Mouse (Mus musculus) bone marrow, adult 2 months (tissue): Measurements from ENCODE around the gene Lgmn. TPM values are rescaled to one million over a fixed set of nuclear protein-coding genes. Genes with fewer than 3 reads are reported as not detected.

Experiments used
- H3K27ac ChIP-seq: fragments of 200-500 bp; 2 replicates; pipeline ENCODE4 v1.5.1; 2012; ENCODE audit warnings: low read depth, mild to moderate bottlenecking, control low read depth, inconsistent platforms, low read length; ENCODE audit not compliant: control insufficient read depth, poor library complexity, insufficient read depth
- H3K4me1 ChIP-seq: fragments of 200-500 bp; 2 replicates; pipeline ENCODE4 v1.6.1; 2011; ENCODE audit warnings: low read length; ENCODE audit not compliant: control insufficient read depth, insufficient read depth
- H3K4me3 ChIP-seq: fragments of 200-500 bp; replicated peaks from 2 replicates; pipeline ENCODE3; 2011; ENCODE audit warnings: mild to moderate bottlenecking, low read depth, low read length, control low read depth; ENCODE audit not compliant: control insufficient read depth
- CTCF ChIP-seq: fragments of 200-500 bp; IDR thresholded peaks from 2 replicates; pipeline ENCODE4 v1.5.1; 2011; ENCODE audit warnings: low read length, control low read depth; ENCODE audit not compliant: control insufficient read depth, insufficient read depth
- POLR2A ChIP-seq: fragments of 200-500 bp; IDR thresholded peaks from 2 replicates; pipeline ENCODE4 v1.6.1; 2011; ENCODE audit warnings: low read depth, mild to moderate bottlenecking, control low read depth, low read length, borderline replicate concordance; ENCODE audit not compliant: control insufficient read depth
- WGBS: fragments of 180-500 bp; shearing (Covaris S2); methylation state at CpG from one replicate; pipeline ENCODE4 v1.1.7; 2018; 5-methylcytosine and 5-hydroxymethylcytosine counted together
- polyA plus RNA-seq: library from polyadenylated mRNA; stranded (reverse); fragments of >200 nt; gene quantifications from 2 replicates; pipeline ENCODE4 v1.2.4, GENCODE M21; 2011; ENCODE audit warnings: low replicate concordance; ENCODE audit not compliant: missing spikeins, insufficient read depth, insufficient read length

The Lgmn gene
- polyA plus RNA-seq, result 14.5 and 35.4 TPM in 2 replicates

DNA sequence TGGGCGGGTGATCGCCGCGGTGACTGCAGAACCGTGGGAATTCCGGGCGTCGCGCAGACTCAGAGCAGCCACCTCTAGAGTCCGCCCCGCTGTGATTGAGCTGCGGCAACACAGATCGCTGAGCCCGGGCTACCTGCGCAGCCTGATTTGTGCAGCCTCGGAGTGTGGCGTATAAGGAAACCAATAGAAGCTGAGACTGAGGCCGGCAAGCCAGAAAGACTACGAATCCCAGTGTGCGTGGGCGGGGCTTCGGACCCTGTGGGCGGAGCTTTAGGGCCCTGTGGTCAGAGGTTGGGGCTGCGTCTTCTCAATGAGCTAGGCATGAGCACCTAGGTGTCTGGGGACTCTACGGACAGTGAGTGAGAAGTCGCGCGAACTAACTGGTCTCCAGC is at the start of gene Lgmn:
Gene Lgmn (minus strand): TSS at position 182 of the 392 bp plus-strand sequence.
- no peaks in the 10 kb centered on the region; the same call in 1 of the 2 replicates for H3K4me1 ChIP-seq
- WGBS, result 3% methylated on average over 28 of the region's 28 CpGs
- peak within 1 kb of the TSS; percentile 12; the same call in 1 of the 2 replicates for H3K27ac ChIP-seq
- peak within 1 kb of the TSS; percentile 67 for H3K4me3 ChIP-seq
- TF ChIP-seq CTCF, result no peak
- peak; percentile 38; the same call in 1 of the 2 replicates for TF ChIP-seq POLR2A

- TF ChIP-seq POLR2A (no peak), CTCF (no peak)
- 70% methylated on average over 3 of the region's 3 CpGs for WGBS
Measured at GRCm38 (mm10) chr12:102484946-102485345, 45.3 kb upstream of the Lgmn start.

GRCm38 (mm10) chr12:102480481-102480880 is 40.9 kb upstream of the Lgmn start:
- WGBS, result 89% methylated on average over 4 of the region's 4 CpGs

More at GRCm38 (mm10) chr12:102484946-102485345, 45.3 kb upstream of the Lgmn start:
- no peaks in the 10 kb centered on the region for H3K4me1 ChIP-seq
- H3K27ac ChIP-seq, result no peak overlapping the region
- no peak overlapping the region for H3K4me3 ChIP-seq

GRCm38 (mm10) chr12:102474411-102474810 is 34.8 kb upstream of the Lgmn start:
- WGBS, result 90% methylated on average over 7 of the region's 7 CpGs

More at GRCm38 (mm10) chr12:102480481-102480880, 40.9 kb upstream of the Lgmn start:
- TF ChIP-seq POLR2A (no peak), CTCF (no peak)
- no peak overlapping the region for H3K27ac ChIP-seq
- H3K4me1 ChIP-seq, result no peaks in the 10 kb centered on the region
- H3K4me3 ChIP-seq, result no peak overlapping the region

DNA sequence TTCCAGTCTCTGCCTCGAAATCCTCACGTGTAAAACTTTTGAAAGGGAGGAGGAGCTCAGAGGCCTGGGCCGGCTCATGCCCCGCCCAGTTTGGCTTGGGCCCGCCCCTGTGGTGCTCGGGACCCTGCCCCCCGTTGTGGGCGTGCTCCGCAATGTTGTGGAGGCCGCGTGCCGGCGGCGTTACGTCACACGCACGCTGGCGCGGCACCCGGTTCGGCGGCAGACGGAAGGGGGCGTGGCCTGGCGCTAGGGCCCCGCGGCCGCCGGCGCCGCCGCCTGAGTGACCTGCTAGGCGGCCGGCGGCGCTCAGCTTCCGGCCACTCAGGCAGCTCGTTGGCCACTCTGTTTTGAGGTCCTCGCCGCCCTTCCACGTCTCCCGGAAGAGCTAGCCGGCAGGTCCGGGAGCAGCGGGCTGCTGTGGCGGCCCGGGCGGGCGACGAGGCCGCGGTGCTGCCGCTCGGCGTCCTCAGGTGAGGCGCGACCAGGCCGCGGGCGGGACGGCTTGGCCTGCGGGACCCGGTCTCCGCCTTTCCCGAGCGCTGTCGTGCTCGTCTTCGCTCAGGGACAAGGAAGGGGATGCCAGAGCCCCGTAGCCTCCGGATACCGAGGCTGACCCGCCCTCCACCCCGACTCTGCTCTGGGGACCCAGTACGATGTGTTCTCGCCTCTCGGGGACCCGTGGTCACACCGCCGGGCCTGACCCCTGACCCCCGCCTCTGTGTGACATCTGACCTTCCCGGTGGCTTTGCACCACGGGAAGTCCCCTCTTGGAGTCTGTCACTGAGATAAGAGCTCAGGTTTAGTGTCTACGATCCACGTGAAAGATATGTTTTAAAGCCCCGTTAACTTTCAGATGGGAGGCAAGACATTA is 29.5 kb upstream of the Lgmn start, which contains the start of gene Golga5:
Gene Golga5 (plus strand): TSS at position 242 of the 871 bp plus-strand sequence.
- WGBS, result under 1% methylated on average over 84 of the region's 86 CpGs
- TF ChIP-seq POLR2A (peak; percentile 78; the same call in 1 of the 2 replicates), CTCF (no peak)
- peak within 1 kb of the TSS; percentile 83 for H3K4me3 ChIP-seq
- peak within 1 kb of the TSS; percentile 91 for H3K27ac ChIP-seq
- H3K4me1 ChIP-seq, result no peaks in the 10 kb centered on the region; the same call in 1 of the 2 replicates

More at GRCm38 (mm10) chr12:102474411-102474810, 34.8 kb upstream of the Lgmn start:
- Histone ChIP-seq H3K27ac (no peak overlapping the region), H3K4me3 (no peak overlapping the region), H3K4me1 (no peaks in the 10 kb centered on the region; the same call in 1 of the 2 replicates)
- TF ChIP-seq CTCF (no peak), POLR2A (no peak)

DNA sequence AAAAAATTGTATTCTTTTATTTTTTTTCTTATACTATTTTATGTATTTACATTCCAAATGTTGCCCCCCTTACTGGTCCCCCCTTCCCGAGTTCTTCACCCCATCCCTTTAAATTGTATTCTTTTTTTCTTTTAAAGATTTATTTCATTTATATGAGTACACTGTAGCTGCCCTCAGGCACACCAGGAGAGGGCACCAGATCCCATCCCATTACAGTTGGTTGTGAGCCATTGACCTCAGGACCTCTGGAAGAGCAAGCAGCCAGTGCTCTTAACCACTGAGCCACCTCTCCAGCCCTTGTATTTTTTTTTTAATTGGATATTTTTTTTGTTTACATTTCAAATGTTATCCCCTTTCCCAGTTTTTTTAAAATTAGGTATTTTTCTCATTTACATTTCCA is 28.5 kb upstream of the Lgmn start:
- whole genome bisulfite sequencing, result 68% methylated on average over 1 of the region's 1 CpGs
- TF ChIP-seq POLR2A (no peak), CTCF (no peak)
- Histone ChIP-seq H3K4me3 (no peak overlapping the region), H3K4me1 (no peaks in the 10 kb centered on the region; the same call in 1 of the 2 replicates), H3K27ac (no peak overlapping the region)

- peak; percentile 23; the same call in 1 of the 2 replicates for TF ChIP-seq CTCF
- no peak for TF ChIP-seq POLR2A
- no peak overlapping the region for H3K4me3 ChIP-seq
- WGBS, result 71% methylated on average over 4 of the region's 4 CpGs
- no peak overlapping the region for H3K27ac ChIP-seq
- no peaks in the 10 kb centered on the region for H3K4me1 ChIP-seq
Measured at GRCm38 (mm10) chr12:102464650-102465049, 25.0 kb upstream of the Lgmn start.

DNA sequence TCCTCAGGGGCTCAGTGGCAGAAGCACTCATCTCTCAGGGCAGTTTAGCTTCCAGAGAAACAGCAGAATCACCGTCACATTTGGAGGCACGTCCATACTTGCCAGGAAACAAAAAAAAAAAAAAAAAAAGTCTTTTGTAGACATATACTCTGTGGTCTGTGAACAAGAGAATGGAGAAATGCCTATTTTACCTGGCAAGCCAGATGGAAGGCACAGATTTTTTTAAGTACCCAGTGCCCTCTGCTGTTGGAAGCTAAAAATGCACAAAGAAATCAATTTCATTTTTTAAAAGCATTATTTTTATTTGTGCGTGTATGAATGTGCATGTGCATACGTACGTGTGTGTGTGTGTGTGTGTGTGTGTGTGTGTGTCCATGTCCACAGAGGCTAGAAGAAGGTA is 21.6 kb upstream of the Lgmn start:
- no peaks in the 10 kb centered on the region for H3K4me1 ChIP-seq
- H3K27ac ChIP-seq, result no peak overlapping the region
- WGBS, result 20% methylated on average over 5 of the region's 5 CpGs
- H3K4me3 ChIP-seq, result no peak overlapping the region
- no peak for TF ChIP-seq POLR2A
- no peak for TF ChIP-seq CTCF
